Mouse (Mus musculus) kidney, embryonic 16.5 days (tissue): ENCODE measurements around the gene Wnk3. TPM values are rescaled to one million over a fixed set of nuclear protein-coding genes. Genes with fewer than 3 reads are reported as not detected.
"Not testable (repeated sequence)": the region's sequence is repeated elsewhere in the genome, so short reads cannot be mapped to it uniquely, and the experiment has no call there.

Source experiments
- ATAC-seq: fragments of 200-750 bp; cut with Nextera tagmentation; 2 replicates; pipeline ENCODE4 v1.8.0; 2017; ENCODE audit warnings: moderate TSS enrichment; ENCODE audit not compliant: low FRiP score, low TSS enrichment
- H3K27ac ChIP-seq: fragments of 300-500 bp; sonication (generic); 2 replicates; pipeline ENCODE4 v1.5.1; 2014; ENCODE audit warnings: low read length
- H3K27me3 ChIP-seq: fragments of 300-500 bp; sonication (generic); 2 replicates; pipeline ENCODE4 v1.6.1; 2014; ENCODE audit warnings: low read length, control low read depth, mixed read lengths; ENCODE audit not compliant: insufficient read depth
- H3K36me3 ChIP-seq: fragments of 300-500 bp; sonication (generic); 2 replicates; pipeline ENCODE4 v1.6.1; 2014; ENCODE audit warnings: low read length, control low read depth, mixed read lengths; ENCODE audit not compliant: insufficient read depth
- H3K4me1 ChIP-seq: fragments of 300-500 bp; sonication (generic); 2 replicates; pipeline ENCODE4 v1.6.1; 2014; ENCODE audit warnings: low read length, control low read depth, mixed read lengths; ENCODE audit not compliant: insufficient read depth
- H3K4me2 ChIP-seq: fragments of 300-500 bp; sonication (generic); replicated peaks from 2 replicates; pipeline ENCODE4 v1.6.1; 2014; ENCODE audit warnings: low read depth, low read length
- H3K4me3 ChIP-seq: fragments of 300-500 bp; sonication (generic); 2 replicates; pipeline ENCODE4 v1.5.1; 2014; ENCODE audit warnings: mild to moderate bottlenecking, low read length
- H3K9ac ChIP-seq: fragments of 300-500 bp; sonication (generic); replicated peaks from 2 replicates; pipeline ENCODE4 v1.6.1; 2014; ENCODE audit warnings: low read length
- H3K9me3 ChIP-seq: fragments of 300-500 bp; sonication (generic); 2 replicates; pipeline ENCODE4 v1.6.1; 2016; ENCODE audit warnings: low read length, control low read depth
- WGBS: fragments of 180-500 bp; shearing (Covaris S2); extraction: QIAGEN DNeasy Blood & Tissue Kit; methylation state at CpG from one replicate; pipeline ENCODE4 v1.1.7; 2014; 5-methylcytosine and 5-hydroxymethylcytosine counted together
- polyA plus RNA-seq: library from polyadenylated mRNA; unstranded; fragments of >200 nt; fragmentation: Nextera tagmentation; extraction: Ambion mirVana; gene quantifications from 2 replicates; pipeline ENCODE4 v1.2.1, GENCODE M21; 2015

Gene Wnk3
- polyA plus RNA-seq: 2.2 and 2.5 TPM in 2 replicates

GRCm38 (mm10) chrX:151197778-151198177 is at the start of gene Wnk3:
Wnk3 (plus strand) TSS chrX:151198078.
- H3K9me3 ChIP-seq: no peaks in the 10 kb centered on the region
- WGBS: 94% methylated on average over 2 of the region's 2 CpGs
- H3K4me3 ChIP-seq: no peak within 1 kb of the TSS
- no peak within 1 kb of the TSS for H3K4me2 ChIP-seq
- no peak for ATAC-seq
- H3K27ac ChIP-seq: no peak within 1 kb of the TSS
- H3K36me3 ChIP-seq: no peaks in the 10 kb centered on the region
- no peaks in the 10 kb centered on the region for H3K4me1 ChIP-seq
- H3K27me3 ChIP-seq: peaks cover 5% of the 10 kb centered on the region; the same call in 1 of the 2 replicates
- H3K9ac ChIP-seq: no peak within 1 kb of the TSS

- Histone ChIP-seq H3K4me2 (no peak overlapping the region), H3K9me3 (no peaks in the 10 kb centered on the region), H3K27ac (no peak overlapping the region), H3K4me3 (no peak overlapping the region), H3K27me3 (no peaks in the 10 kb centered on the region; the same call in 1 of the 2 replicates), H3K9ac (no peak overlapping the region), H3K4me1 (no peaks in the 10 kb centered on the region), H3K36me3 (no peaks in the 10 kb centered on the region)
- WGBS: 78% methylated on average over 6 of the region's 6 CpGs
- ATAC-seq: no peak
Measured at GRCm38 (mm10) chrX:151158414-151158813, 39.5 kb upstream of the Wnk3 start.

GRCm38 (mm10) chrX:151168438-151169131 is 29.3 kb upstream of the Wnk3 start:
- peaks cover 5% of the 10 kb centered on the region; the same call in 1 of the 2 replicates for H3K4me1 ChIP-seq
- H3K27me3 ChIP-seq: no peaks in the 10 kb centered on the region
- no peaks in the 10 kb centered on the region for H3K9me3 ChIP-seq
- peak overlapping the region; percentile 53; the same call in 1 of the 2 replicates for H3K27ac ChIP-seq
- H3K9ac ChIP-seq: peak overlapping the region; percentile 61
- peak; percentile 85 for ATAC-seq
- peak overlapping the region; percentile 57 for H3K4me3 ChIP-seq
- 24% methylated on average over 21 of the region's 25 CpGs for WGBS
- peak overlapping the region; percentile 59 for H3K4me2 ChIP-seq
- H3K36me3 ChIP-seq: no peaks in the 10 kb centered on the region

- Histone ChIP-seq H3K9ac (peak overlapping the region; percentile 68), H3K27me3 (no peaks in the 10 kb centered on the region), H3K4me3 (peak overlapping the region; percentile 57), H3K27ac (peak overlapping the region; percentile 66), H3K9me3 (no peaks in the 10 kb centered on the region), H3K4me1 (peaks cover 5% of the 10 kb centered on the region; the same call in 1 of the 2 replicates), H3K4me2 (peak overlapping the region; percentile 59), H3K36me3 (no peaks in the 10 kb centered on the region)
- 19% methylated on average over 39 of the region's 58 CpGs for WGBS
- peak; percentile 95 for ATAC-seq
Measured at GRCm38 (mm10) chrX:151169261-151169961, 28.5 kb upstream of the Wnk3 start.

DNA sequence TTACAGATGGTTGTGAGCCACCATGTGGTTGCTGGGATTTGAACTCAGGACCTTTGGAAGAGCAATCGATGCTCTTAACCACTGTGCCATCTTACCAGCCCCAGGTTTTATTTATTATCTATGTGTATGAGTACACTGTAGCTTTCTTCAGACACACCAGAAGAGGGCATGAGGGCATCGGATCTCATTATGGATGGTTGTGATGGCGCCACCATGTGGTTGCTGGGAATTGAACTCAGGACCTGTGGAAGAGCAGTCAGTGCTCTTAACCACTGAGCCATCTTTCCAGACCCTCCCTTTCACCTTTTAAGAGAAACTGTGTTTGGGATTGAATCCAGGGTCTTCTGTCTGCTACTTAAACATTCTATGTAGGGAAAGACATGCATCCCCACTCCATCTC is 24.7 kb upstream of the Wnk3 start:
- not testable (repeated sequence) for H3K9me3 ChIP-seq, ATAC-seq, H3K27ac ChIP-seq, H3K27me3 ChIP-seq, H3K36me3 ChIP-seq, H3K9ac ChIP-seq, H3K4me1 ChIP-seq, H3K4me3 ChIP-seq, H3K4me2 ChIP-seq
- WGBS: 70% methylated on average over 3 of the region's 3 CpGs

- no peaks in the 10 kb centered on the region for H3K9me3 ChIP-seq
- no peaks in the 10 kb centered on the region for H3K4me1 ChIP-seq
- H3K27me3 ChIP-seq: peaks cover 2% of the 10 kb centered on the region; the same call in 1 of the 2 replicates
- ATAC-seq: no peak
- no peak overlapping the region for H3K9ac ChIP-seq
- H3K36me3 ChIP-seq: 0 out of 2 replicates have a peak, but pooled peaks cover 2% of the 10 kb centered on the region
- H3K27ac ChIP-seq: no peak overlapping the region
- no peak overlapping the region for H3K4me2 ChIP-seq
- no peak overlapping the region for H3K4me3 ChIP-seq
Measured at GRCm38 (mm10) chrX:151298329-151298728, 100.5 kb downstream of the Wnk3 start.

GRCm38 (mm10) chrX:151313732-151314131 is 115.9 kb downstream of the Wnk3 start:
- Histone ChIP-seq H3K9me3 (no peaks in the 10 kb centered on the region), H3K9ac (no peak overlapping the region), H3K36me3 (no peaks in the 10 kb centered on the region), H3K27me3 (peaks cover 7% of the 10 kb centered on the region; the same call in 1 of the 2 replicates), H3K27ac (no peak overlapping the region), H3K4me3 (no peak overlapping the region), H3K4me2 (no peak overlapping the region), H3K4me1 (no peaks in the 10 kb centered on the region)
- WGBS: 87% methylated on average over 4 of the region's 4 CpGs
- ATAC-seq: no peak

- 89% methylated on average over 2 of the region's 2 CpGs for WGBS
- no peak overlapping the region for H3K4me2 ChIP-seq
- no peaks in the 10 kb centered on the region for H3K9me3 ChIP-seq
- no peaks in the 10 kb centered on the region for H3K4me1 ChIP-seq
- H3K27me3 ChIP-seq: peaks cover 17% of the 10 kb centered on the region; the same call in 1 of the 2 replicates
- no peak for ATAC-seq
- H3K9ac ChIP-seq: no peak overlapping the region
- no peaks in the 10 kb centered on the region for H3K36me3 ChIP-seq
- H3K4me3 ChIP-seq: no peak overlapping the region
- H3K27ac ChIP-seq: no peak overlapping the region
Measured at GRCm38 (mm10) chrX:151333615-151334014, 135.7 kb downstream of the Wnk3 start.

DNA sequence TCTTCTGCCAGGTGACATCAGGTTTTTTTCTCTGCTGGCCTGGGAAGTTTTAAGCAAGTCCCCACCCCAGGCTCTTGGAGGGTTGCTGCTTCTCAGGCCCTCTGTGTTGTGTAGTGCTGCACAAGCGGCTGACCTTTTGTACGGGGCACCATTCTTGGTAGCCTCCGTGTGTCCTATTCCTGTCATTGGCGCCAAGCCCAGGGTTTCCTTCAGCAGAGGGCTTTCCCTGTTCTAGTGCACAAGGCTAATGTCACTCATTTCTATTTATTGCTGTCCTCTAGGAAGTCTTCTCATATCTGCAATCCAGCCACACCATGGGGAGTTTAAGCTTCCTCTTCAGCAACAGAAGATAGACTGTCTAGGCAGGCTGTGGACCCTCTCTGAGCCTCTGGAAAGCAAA is 139.9 kb downstream of the Wnk3 start:
- 80% methylated on average over 4 of the region's 4 CpGs for WGBS
- ATAC-seq: no peak
- H3K4me3 ChIP-seq: no peak overlapping the region
- no peak overlapping the region for H3K4me2 ChIP-seq
- no peak overlapping the region for H3K9ac ChIP-seq
- no peaks in the 10 kb centered on the region for H3K4me1 ChIP-seq
- H3K36me3 ChIP-seq: no peaks in the 10 kb centered on the region
- peaks cover 24% of the 10 kb centered on the region; the same call in 1 of the 2 replicates for H3K27me3 ChIP-seq
- H3K9me3 ChIP-seq: no peaks in the 10 kb centered on the region
- H3K27ac ChIP-seq: no peak overlapping the region
